Mouse (Mus musculus): Measurements from ENCODE around the gene Tlr2. TPM values are rescaled to one million over a fixed set of nuclear protein-coding genes. Genes with fewer than 3 reads are reported as not detected.

Gene Tlr2
- polyA plus RNA-seq (2015; fragmentation: Nextera tagmentation; extraction: Ambion mirVana) = 6.4 and 10.4 TPM in 2 replicates

DNA sequence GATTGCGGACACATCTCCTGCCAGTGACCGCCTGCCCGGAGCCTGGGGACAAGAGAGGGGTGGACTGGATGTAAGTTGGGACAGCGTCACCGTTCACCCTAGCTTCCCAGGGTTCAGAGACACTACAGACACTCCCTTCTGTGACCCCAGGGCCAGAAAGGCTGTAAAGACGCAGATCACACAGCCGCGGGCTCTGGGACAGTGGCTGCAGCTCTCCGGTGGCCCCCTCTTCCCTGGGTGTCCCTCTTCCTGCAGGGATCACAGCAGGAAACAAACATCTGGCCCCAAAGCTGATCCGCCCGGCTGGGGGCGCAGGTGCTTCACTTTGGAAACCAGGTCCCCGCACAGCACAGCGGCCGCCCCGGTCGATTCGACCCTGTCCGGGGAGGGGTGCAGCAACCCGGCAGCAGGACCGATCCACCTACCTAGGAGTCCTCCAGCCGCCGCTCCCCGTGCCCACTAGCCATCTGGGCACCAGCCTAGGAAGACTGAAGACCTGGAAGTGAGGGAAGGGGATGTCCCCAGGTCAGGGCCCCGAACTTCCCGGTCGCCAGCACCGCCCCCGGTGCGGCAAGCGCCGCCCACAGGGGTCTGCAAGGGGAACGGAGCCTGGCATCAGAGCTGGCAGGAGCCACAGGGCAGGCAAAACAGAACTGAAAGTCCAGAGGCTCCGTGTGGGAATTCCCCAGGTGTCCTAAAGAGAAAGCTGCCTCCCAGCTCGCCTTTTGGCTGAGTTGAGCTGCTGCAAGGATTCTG is at the start of gene Tlr2:
Gene Tlr2 (minus strand): TSS at position 673 of the 756 bp plus-strand sequence.

Other genes with a start within 250 kb of the Tlr2 start
- 78.6 and 116 TPM in 2 replicates for gene Sfrp2, start 75.4 kb downstream of the Tlr2 start, polyA plus RNA-seq (2015; fragmentation: Nextera tagmentation; extraction: Ambion mirVana)
- gene Tmem131l, start 198.4 kb upstream of the Tlr2 start, polyA plus RNA-seq (2015; fragmentation: Nextera tagmentation; extraction: Ambion mirVana) = 14.2 and 14.4 TPM in 2 replicates